Mouse (Mus musculus) spleen, adult 12 weeks (tissue): Measurements from ENCODE around the gene Atp8a2.

Experiments
- DNase-seq: peaks from one replicate; pipeline ENCODE4 v3.0.0; 2022; ENCODE audit warnings: low spot score

Atp8a2 gene

DNA sequence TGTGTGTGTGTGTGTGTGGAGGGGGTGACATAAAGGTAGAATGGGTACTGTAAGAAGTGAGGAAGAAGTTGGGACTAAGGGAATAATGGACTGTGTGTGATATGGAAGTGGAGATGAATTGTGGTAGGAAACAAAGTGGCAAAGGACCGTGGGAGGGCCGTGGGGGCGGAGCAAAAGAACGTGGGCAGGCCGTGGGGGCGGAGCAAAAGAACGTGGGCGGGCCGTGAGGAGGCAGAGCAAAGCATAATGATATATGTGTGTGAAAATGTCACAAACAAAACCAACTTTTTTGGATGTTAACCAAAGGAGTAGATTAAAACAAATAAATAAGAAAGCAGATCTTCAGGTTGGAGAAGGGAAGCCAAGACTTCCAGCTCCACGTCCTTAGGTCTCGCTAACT lies 44.6 kb downstream of the Atp8a2 start:
- DNase-seq = no peak

DNA sequence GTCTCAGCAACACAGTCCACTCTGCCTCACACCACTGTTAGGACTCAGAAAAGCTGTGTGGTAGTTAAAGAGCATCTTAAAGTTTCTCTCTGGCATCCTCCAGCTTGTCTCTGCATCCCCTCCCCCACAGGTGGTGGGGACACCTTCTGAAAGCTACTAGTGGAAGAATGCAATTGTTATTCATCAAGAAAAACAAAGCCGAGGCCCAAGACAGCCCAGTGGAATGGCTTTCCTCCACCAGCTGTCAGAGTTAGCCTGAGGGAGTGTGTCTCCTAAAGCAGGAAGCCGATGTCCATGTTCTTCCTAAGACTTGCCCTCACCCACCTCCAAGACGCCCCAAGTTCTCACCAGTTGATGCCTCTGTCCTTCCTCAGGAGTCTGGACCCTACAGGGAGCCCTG lies 48.1 kb downstream of the Atp8a2 start:
- DNase-seq = no peak

DNA sequence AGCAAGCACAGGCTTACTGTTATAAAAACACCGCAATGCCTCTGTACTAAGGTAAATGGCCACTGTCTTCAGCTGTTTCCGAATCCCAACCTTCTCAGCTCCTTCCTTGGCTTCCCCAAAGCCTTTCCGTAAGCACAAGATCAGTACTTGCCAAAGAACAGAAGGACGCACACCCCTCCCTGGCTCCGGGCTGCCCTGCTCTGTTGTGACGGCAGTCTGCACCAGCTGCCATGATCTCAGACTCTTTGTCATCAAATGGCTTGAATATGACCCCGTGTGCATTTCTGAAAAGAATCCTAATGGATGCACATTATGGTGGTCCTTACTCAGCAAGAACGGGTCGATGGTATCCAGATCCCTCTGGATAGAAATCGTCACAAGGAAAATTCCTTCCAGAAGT lies 53.7 kb downstream of the Atp8a2 start:
- no peak for DNase-seq

DNA sequence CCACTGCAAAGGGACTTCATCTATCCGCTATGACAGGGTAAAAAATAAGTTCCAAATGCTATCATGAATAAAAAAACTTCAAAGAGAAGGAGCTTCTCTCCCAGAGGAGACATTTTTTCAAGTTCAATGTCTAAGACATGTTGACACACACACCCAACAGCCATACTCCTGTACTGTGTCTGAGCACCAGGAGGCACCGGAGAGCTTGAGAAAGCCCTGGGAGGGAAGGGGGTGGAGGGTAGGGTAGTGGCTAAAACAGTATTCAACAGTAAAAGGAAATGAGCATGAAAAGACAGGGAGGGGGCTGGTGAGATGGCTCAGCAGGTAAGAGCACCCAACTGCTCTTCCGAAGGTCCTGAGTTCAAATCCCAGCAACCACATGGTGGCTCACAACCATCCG lies 58.6 kb downstream of the Atp8a2 start:
- no peak for DNase-seq

DNA sequence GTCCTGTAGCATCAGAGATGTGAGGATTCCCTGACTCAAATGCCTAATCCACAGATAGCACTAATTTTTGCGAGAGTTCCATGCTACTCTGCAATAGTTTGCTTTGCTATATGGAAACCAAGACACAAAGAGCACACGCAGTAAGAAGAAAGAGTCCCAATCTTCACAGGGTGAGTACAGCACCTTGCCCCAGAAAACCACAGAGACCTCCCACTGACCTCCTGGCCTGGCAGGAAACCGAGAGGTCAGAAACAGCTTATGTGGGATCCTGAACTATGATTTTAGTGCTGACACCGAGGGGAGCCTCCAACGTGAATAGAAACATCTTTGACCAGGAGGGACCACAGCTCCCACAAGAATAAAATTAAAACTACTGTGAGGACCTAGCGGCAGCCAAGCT lies 59.2 kb downstream of the Atp8a2 start:
- DNase-seq = no peak

DNA sequence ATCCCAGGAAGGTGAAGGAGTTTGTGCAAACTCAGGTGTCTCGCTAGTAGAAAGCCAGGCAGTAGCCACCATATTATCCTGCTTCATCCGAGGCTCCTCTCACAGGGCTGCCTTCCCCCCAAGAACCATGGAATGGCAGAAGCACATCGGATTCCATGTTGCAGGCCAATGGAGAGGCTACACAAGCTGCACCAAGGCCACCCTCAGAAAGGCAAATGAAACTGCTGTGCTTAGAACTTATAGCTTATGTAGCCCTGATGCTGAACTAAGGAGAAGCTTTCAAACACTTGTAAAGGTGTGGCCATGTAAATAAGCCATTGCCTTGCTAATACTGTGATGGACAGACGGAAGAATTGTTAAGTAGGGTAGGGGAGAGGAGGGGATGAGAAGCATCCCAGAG lies 61.2 kb downstream of the Atp8a2 start:
- DNase-seq = no peak

DNA sequence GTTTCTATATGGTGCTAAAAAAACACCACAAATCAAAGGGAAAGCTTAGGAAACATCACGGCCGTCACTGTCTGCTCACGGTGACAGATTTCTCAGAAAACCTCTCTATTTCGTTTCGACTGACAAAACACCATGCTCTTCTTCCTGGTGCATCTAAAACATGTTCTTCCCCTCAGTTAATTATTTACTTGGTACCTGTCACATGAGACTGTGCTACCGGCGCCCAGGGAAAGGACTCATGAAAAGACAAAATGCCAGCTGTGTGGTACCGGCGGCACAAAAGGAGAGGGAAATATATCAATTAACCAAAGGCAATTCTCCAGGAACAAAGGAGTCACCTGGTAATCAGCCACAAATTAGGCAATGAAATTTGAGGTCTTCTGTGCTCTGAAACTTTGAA lies 62.3 kb downstream of the Atp8a2 start:
- no peak for DNase-seq

DNA sequence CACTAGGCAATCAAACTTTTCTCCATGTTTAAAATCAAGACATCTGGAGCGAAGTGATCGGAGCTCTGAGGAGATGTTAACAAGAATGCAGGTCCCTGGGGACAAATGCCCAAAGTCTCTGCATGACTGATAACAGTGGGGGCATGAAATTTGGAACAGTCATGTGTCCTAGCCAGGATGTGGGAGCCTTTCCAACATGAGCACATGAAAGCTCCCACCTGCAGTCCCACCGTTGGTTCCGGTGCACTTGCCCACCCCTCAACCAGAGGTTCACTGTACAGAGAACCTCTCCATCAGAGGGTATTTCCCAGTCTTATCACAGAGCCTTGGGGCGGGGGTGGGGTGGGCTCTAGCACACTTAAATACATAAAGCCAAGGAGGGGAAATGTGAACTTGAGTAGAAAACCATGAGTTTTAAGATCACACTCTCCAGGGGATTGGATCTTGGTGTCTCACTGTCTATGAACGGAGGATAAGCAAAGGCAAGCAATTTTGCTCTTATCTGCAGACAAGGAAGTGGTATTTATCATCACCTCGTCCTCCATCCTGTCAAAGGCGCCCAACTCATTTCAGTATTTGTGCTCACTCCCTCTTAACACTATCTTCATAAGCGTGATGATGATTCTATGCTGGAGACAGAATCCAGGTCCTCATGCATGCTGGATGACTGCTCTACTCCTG lies 65.6 kb downstream of the Atp8a2 start:
- no peak for DNase-seq

DNA sequence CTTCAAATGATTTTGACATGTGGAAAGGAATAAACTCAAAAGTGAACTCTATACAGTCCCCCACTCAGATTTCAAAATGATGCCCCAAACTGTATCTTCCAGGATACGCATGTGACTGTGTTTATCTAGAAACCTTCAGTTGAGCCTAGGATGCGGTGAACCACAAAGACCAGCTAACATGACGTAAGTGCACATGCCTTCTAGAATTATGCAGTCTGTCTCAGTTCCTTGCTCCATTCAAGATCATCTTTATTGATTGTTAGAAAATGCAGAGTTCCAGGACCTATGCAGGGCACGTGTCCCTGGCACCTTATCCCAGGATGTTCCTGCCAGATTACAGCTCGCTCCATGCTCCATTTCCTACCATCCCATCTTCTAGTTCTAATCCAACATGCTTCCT lies 67.4 kb downstream of the Atp8a2 start:
- peak; percentile 8 for DNase-seq

DNA sequence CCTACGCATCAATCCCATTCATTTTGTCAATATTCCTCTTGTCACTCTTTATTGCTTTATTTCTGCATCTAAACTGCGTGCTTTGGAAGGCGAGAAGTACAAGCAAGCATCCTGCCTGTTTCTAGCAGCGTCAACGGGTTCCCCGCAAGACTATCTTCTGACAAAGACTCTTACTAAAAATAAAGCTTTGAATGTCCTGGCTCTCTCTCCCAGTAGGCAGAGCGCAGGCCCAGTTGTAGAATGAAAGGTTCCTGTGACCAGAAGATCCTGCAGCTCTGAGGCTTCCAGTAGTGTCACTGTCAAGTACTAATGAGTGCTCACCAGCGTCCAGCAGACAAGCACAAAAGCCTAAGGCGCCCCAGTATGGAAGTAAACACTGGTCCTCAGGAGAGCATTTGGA lies 71.8 kb downstream of the Atp8a2 start:
- no peak for DNase-seq

DNA sequence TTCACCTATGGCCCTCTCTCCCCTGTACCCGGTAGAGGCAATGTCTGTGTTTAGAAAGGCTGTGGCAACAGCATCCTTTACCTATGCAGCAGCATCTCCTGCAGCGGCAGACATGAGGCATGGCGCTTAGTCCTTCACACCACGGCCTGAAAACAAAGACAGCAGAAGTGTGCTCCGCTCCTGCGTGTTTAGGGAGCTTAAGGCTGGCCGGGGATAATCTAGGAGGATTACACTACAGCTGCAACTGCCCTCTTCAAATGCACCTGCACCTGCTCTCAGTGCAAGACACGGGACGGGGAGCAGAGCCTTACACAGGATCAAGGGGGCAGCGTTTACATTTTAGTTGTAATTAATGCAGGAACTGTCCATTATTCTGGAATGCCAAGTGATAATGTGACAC lies 75.4 kb downstream of the Atp8a2 start:
- no peak for DNase-seq

DNA sequence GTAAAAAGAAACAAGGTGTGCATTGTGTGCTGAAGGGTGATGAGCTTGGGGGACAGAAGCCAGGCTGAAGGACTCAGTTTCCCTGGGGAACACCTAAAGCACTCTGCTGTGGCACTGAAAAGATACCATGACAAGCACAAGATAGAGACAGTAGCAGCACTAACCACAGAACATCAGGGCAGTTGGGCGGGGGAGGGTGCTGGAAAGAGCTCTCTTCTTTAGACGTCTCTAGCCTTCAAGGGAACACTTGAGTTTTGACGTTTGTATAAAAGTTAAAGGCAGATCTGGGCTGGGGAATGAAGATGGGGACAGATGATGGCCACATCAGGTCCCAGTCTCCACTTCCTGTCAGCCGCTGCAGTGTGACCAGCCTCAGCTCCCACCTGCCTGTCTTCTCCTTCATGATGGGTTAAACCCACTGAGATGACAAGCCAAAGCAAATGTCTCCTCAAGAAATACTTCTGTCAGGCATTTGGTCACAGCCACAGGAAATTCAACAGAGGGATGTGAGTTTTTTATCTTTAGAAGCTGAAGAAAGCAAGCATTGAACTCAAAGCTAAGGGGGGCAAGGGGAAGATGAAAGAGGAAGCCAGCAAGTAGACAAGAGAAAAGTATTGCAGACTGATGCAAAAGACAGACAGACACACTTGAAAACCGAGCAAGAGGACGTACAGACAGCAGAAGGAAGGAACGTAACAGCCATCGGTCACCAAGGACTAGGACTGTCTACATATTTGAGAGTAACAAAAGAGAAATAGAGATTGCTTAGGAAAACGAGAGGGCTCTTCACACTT lies 79.0 kb downstream of the Atp8a2 start:
- no peak for DNase-seq

DNA sequence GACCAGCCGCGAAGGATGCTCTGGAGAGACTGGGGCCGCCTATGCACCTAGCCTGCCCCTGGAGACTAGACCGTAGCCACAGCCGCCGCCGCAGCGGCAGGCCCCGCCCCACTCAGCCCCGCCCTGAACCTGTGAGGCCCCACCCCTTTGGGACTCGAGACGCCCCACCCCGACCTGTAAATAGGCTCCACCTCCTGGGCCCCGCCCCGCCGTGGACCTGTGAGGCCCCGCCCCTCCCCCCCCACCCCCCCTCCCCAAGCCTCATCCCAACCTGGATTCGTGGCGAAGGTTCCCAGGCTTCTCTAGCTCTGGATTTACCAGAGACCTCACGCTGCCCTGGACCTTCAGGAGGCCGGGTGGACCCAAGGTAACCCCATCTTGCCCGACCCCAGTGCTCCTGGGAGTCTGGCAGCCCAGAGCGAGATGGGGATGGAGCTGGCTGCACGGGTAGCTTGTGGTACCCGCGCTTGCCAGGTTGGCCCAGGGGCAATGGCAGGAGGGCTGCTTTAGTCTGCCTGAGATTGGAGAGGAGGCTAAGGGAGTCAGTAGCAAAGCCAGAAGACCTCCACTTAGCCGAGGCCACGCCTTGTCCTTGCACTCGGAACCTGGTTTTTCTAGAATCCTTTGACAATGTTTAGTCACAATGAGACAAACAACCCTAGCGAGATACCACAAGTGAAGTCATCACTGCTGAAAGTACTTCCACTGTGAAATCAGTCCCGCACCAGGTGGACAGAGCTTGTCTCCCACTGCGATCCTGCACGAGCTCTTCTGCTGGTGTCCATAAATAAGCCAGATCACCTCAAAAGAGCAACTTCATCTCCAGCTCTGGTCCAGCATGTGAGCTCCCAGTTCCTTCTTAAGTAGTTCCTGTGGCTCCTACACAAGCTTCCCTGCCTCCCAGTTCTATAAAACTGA lies 109.9 kb downstream of the Atp8a2 start:
- DNase-seq = no peak

DNA sequence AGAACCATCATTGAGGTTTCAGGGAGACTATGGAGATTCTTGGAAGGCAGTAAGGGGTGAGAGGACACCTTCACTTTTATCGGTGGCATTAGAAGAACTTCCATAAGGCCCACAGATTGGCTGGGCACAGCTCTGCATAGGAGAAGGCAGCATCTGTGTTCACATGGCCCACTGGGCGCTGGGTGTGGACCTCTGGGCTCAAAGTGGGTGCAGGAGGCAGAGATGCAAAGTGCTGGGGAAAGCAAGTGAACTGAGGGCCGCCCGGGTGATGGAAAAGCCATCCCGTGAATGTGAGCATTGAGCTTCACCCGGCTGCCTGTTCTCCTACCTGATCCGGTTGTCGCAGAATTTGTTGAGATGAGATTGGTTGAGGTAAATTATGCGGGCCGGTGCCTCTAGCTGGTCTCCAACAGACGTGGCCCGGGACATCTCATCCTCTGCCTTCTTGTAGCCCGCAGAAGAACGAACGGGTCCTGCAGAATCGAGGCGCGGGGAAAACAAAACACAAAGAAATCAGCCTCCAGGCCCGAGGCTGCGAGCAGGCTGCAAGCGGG lies 110.6 kb downstream of the Atp8a2 start:
- DNase-seq = no peak

DNA sequence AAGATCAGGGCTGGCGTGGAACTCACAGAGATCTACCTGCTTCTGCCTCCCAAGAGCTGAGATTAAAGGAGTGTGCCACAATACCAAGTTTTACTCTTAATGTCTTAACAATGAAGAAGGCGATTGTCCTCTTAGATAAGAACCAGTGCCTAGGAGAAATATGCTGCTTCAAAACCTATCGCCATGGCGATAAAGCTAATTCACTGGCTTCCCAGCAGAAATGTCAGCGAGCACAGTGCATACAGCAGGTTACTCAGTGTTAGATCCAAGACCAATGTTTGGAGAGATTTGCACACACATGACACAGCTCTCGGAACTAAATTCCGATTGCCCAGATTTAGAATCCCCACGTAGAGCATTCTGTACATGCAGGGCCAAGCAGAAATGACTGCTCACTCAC lies 114.2 kb downstream of the Atp8a2 start:
- no peak for DNase-seq

DNA sequence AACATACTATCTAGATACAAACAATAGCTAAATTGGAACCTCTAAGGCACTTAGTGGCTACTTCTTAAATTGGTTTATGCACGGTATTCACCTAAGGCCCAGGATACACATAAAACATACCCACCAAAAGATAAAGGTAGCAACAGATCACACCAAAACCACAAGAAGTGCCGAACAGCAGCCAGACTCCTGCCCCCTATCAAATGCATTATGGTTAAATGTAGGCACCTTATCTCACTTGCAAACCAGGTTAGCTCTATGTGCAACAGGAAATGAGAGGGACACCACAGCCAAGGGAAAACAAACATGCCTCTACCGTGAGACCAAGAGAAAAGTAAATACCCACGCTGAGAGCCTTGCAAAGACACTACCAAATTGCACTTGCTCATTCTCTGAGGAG lies 124.5 kb downstream of the Atp8a2 start:
- no peak for DNase-seq

DNA sequence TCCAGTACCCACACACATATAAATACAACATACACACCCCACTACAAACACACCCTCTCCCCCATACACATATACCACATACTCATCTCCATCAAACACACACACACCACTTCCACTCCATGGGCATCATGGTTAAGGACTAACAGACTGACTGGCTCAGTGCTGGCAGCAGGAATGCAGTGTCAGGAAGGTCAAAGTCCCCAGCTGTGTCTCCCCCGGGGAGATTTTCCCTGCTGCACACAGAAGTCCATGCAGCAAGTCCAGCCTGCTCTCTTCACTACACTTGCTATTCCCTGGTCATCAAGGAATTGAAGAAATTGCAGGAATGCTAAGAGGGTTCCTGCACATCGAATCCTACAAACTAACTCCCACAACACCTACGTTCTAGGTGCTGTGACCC lies 131.8 kb downstream of the Atp8a2 start:
- DNase-seq = no peak

DNA sequence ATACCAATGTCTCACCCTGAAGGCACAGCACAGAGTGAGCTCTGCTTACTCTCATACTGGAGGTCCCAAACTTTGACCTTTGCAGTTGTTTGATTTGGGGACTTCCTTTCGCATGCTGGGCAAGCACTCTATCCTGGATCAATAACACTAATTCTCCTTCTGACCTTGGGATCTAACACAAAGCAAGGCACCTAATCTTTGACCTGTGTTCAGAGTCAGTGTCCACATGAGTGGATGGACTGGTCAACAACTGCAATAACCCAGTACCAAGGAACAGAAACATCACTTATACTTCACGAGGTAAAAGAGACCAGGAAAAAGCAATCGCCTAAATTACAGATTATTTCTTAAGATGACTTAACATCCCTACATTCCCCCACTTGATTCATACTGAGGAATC lies 136.0 kb downstream of the Atp8a2 start:
- DNase-seq = no peak

DNA sequence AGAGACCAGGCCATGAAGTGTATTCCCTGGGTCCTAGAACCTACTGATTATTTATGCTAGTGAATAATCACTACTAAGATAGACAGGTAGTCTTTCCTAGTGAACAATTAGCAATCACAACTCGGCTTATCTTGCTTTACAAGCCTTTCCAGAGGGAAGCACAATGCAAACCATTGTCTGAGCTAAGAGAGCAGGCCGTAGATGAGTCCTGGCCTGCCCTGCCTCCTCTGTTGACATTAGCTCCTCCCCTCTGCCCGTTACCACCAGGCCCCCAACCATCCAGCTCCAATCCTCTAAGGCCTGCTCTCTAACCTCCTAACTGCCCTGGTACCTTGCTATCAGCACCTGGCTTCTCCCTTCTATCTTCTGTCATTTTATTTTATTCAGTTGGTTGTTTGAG lies 138.1 kb downstream of the Atp8a2 start:
- DNase-seq = no peak

DNA sequence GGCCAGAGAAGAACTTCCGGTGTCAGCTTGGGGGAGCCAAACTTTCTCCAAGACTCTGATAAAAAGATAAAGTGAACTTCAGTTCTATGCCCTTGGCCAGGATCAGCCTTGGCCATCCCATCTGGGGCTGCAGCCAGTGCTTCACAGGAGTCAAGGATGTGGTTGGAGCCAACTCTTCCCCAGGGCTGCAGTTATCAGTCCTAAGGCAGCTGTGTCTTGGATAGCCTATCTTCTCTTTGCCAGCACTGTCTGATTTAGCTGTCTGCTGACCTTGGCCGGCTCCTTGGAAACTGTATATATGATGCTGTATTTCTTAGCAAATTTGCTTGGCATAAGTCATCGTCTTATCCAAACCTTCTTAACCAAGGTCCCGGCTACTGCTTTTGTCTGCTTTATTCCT lies 141.7 kb downstream of the Atp8a2 start:
- no peak for DNase-seq

DNA sequence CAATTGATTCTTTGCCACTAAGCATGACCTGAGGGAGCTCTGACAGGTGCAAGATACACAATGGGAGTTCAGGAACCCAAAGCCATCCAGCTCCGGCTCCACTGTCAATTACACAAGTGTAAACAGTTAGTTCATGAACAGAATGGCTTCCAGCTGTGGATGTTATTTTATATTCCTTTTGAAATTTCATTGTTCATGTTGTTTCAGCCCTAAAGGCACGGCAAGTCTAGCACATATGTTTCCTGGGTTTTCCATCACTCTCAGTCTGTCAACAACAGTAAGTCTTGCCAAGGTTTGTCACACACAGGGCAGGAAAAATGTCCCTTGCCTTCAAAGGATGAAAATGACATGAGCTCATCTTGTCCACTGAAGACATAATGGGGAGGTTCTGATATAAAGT lies 166.3 kb downstream of the Atp8a2 start:
- no peak for DNase-seq

DNA sequence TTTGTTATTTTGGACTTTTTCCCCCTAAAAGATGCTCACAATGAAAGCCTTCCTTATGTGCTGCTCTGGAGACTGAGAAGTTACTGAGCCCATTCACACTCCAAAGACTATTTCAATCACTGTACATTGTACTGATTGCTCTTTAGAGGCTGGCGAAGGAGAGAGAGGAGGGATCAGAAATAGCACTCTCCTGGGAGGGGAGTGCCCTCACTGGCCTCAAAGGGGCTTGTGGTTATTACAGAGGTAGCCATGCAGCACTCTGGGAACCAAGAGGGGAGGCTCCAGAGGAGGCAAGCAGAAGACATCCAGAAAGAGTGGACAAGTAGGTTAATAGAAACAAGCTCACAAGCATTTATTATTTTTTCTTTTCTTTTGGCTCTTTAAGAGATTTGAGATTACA lies 169.8 kb downstream of the Atp8a2 start:
- DNase-seq = no peak

DNA sequence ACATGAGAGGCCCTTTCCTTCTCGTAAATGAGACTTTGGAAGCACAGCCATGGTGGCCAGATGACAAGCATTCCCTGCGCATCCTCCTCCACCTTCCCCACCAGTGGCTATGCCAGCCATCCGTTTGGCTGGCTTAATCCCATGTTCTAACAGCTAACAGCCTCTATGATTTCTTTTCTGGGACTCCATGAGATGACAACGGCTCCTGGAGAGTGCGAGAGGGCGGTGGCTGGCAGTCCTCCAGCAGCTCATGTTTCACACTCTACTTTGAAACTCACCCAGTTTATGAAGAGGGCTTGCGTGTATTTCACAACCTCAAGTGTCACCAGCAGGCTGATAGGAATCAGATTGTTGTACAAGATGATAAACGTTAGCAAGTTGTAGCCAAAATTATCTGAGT lies 170.3 kb downstream of the Atp8a2 start:
- no peak for DNase-seq
